Mouse (Mus musculus): ENCODE results near the gene Kitl.

GRCm38 (mm10) chr10:100015370-100016325 lies at the start of gene Kitl:
- TF ChIP-seq GATA1 (IDR thresholded peaks at IDR 0.05; ENCODE audit: low read length) (no peak), TAL1 (IDR thresholded peaks at IDR 0.05; ENCODE audit: low read length) (no peak)
